Mouse (Mus musculus) heart, adult 10 weeks (tissue): ENCODE results near the gene Olfr68. TPM values are rescaled to one million over a fixed set of nuclear protein-coding genes. Genes with fewer than 3 reads are reported as not detected.

Experiments used
- polyA plus RNA-seq: library from polyadenylated mRNA; stranded (reverse); fragments of 350-450 nt; fragmentation: Illumina TruSeq; extraction: RNeasy Lipid Tissue Mini Kit (QIAGEN cat#74804); gene quantifications from one replicate; pipeline ENCODE4 v1.2.3, GENCODE M21; 2014; ENCODE audit warnings: low read depth, low replicate concordance

Gene Olfr68
- not detected for polyA plus RNA-seq

GRCm38 (mm10) chr7:103779598-103779997 lies at the start of gene Olfr68:
Olfr68 (minus strand) TSS chr7:103779698.

DNA sequence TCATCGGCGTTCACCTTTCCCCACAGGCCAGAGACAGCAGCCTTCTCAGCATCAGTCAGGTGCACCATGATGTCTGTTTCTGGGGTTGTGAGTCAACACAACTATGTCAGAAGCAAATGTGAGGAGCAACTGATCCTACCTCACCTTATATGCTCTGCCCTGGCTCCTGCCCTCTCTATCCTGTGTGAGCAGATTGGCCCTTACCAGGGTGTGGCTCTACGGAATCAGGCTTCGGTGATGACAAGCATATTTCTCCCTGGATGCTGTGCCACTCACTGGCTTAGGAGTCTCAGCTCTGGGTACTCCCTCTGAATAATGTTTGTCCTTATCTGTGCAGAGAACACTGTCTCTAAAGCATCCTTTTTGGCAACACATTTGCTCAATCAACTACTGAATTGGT lies 48.3 kb upstream of the Olfr68 start, which contains the start of gene Hbb-bs:
Hbb-bs (minus strand) TSS at position 289 of the 400 bp plus-strand sequence.

GRCm38 (mm10) chr7:103813766-103814165 lies 34.3 kb upstream of the Olfr68 start, which contains the start of gene Hbb-bt:
Hbb-bt (minus strand) TSS chr7:103813996.

DNA sequence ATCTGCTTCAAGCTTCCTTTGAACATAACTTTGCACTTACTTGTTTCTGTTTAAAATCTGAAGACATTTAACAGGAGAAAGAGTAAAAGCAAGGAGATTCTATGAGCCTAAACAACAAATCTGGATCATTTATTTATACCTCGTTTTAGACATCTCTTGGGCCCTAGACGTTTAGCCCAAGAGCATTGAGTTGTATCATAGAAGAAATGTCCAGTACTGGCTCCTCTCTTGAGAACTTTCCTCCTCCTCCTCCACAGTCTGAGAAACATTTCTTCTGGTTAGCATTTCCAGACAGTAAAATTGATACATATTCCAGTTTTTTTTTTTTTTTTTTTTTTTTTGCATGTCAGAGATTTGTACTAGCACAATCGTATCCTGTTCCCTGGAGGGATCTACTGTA lies 12.2 kb upstream of the Olfr68 start, which contains the start of gene Olfr67:
Olfr67 (minus strand) TSS at position 101 of the 400 bp plus-strand sequence.

DNA sequence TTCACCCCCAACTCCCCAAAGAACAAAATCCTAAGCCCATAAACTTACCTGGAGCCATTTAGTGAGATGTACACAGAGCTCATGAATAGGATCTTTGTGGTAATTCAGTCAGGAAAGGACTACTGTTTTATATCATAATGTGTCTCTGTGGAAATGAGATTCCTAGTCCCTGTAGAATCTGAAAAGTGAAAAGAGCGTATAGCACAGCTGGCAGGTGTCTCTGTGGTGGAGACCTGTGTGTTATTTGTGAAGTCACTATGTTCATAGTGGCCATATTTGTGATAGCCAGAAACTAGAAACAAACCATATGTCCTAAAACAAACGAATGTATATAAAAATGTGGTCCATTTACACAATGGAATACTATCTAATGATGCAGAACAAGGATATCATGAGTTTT lies 8.0 kb downstream of the Olfr68 start, which contains the start of gene Olfr69:
Olfr69 (minus strand) TSS at position 101 of the 400 bp plus-strand sequence.

DNA sequence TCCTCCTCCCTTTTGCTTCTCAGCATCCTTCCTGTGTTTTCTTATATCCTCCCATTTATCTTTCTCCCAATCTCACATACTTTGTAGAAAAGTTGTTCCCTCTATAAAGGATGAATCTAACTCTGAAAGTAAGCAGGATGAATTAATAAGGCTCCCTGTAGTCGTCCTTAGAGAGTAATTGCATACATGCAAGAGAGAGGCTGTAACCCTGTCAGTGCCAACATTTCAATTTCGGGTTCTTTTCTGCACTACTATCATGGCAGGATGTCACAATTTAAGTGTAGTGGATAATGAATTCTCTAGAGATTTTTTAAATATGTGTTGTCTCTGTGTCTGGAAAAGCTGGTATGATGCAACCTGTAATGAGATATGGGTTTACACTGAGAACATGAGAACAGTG lies 22.3 kb downstream of the Olfr68 start, which contains the start of gene Olfr630:
Olfr630 (minus strand) TSS at position 101 of the 400 bp plus-strand sequence.

DNA sequence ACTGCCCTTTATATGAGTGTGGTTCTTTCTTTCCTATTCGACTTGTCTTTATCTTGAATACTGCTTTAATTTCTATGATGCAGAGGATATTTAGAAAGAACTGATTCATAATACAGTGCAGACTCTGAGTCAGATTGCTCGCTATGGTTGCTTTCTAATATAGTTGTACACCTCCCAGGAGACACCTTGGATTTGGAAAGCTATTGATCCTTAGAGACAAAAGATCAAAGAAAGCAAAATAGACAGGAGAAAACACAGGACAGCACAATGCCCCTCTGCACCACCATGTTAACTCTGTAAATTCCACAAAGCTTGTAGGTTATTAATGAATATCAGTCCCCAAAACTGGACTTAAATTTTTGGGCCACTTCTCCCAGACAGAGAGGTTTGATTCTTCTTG lies 34.7 kb downstream of the Olfr68 start, which contains the start of gene Olfr629:
Olfr629 (minus strand) TSS at position 101 of the 400 bp plus-strand sequence.

GRCm38 (mm10) chr7:103730074-103730473 lies 49.4 kb downstream of the Olfr68 start, which contains the start of gene Olfr628:
Olfr628 (plus strand) TSS chr7:103730374.

Other genes with a start within 250 kb of the Olfr68 start
- not detected for gene Olfr612, start 237.0 kb downstream of the Olfr68 start, polyA plus RNA-seq
- not detected for gene Olfr613, start 231.6 kb downstream of the Olfr68 start, polyA plus RNA-seq
- gene Olfr615, start 223.6 kb downstream of the Olfr68 start, polyA plus RNA-seq = not detected
- gene Olfr616, start 210.6 kb downstream of the Olfr68 start, polyA plus RNA-seq = not detected
- gene Olfr617, start 206.6 kb downstream of the Olfr68 start, polyA plus RNA-seq = not detected
- gene Olfr618, start 189.6 kb downstream of the Olfr68 start, polyA plus RNA-seq = not detected
- not detected for gene Olfr619, start 179.1 kb downstream of the Olfr68 start, polyA plus RNA-seq
- gene Olfr620, start 167.2 kb downstream of the Olfr68 start, polyA plus RNA-seq = not detected
- not detected for gene Olfr622, start 137.0 kb downstream of the Olfr68 start, polyA plus RNA-seq
- not detected for gene Olfr623, start 116.0 kb downstream of the Olfr68 start, polyA plus RNA-seq
- not detected for gene Olfr624, start 108.5 kb downstream of the Olfr68 start, polyA plus RNA-seq
- gene Olfr625-ps1, start 97.0 kb downstream of the Olfr68 start, polyA plus RNA-seq = not detected
- gene Olfr243, start 65.0 kb downstream of the Olfr68 start, polyA plus RNA-seq = not detected
- gene Olfr628, start 49.3 kb downstream of the Olfr68 start, polyA plus RNA-seq = not detected
- gene Olfr629, start 34.8 kb downstream of the Olfr68 start, polyA plus RNA-seq = not detected
- gene Olfr630, start 22.4 kb downstream of the Olfr68 start, polyA plus RNA-seq = not detected
- gene Olfr69, start 8.1 kb downstream of the Olfr68 start, polyA plus RNA-seq = not detected
- gene Olfr67, start 12.1 kb upstream of the Olfr68 start, polyA plus RNA-seq = not detected
- 792 TPM for gene Hbb-bt, start 34.3 kb upstream of the Olfr68 start, polyA plus RNA-seq
- gene Hbb-bs, start 48.4 kb upstream of the Olfr68 start, polyA plus RNA-seq = 6,129 TPM
- not detected for gene Hbb-bh2, start 60.8 kb upstream of the Olfr68 start, polyA plus RNA-seq
- gene Hbb-bh1, start 63.5 kb upstream of the Olfr68 start, polyA plus RNA-seq = not detected
- not detected for gene Hbb-y, start 73.5 kb upstream of the Olfr68 start, polyA plus RNA-seq
- not detected for gene Olfr66, start 106.6 kb upstream of the Olfr68 start, polyA plus RNA-seq
- not detected for gene Olfr64, start 114.8 kb upstream of the Olfr68 start, polyA plus RNA-seq
- not detected for gene Olfr65, start 123.8 kb upstream of the Olfr68 start, polyA plus RNA-seq
- not detected for gene Olfr631, start 149.1 kb upstream of the Olfr68 start, polyA plus RNA-seq
- not detected for gene Olfr632, start 154.6 kb upstream of the Olfr68 start, polyA plus RNA-seq
- not detected for gene Olfr633, start 164.7 kb upstream of the Olfr68 start, polyA plus RNA-seq
- not detected for gene Olfr635, start 191.5 kb upstream of the Olfr68 start, polyA plus RNA-seq
- gene Olfr638, start 219.0 kb upstream of the Olfr68 start, polyA plus RNA-seq = not detected
- gene Olfr639, start 237.6 kb upstream of the Olfr68 start, polyA plus RNA-seq = not detected
- gene Olfr640, start 245.9 kb upstream of the Olfr68 start, polyA plus RNA-seq = not detected